Mouse (Mus musculus): ENCODE measurements at regions not wholly inside any gene's neighbourhood (a gene's known extent, or its start where the extent isn't known, plus 50 kb on each side); places are given as distances from the start of the nearest gene placed in this dataset.

DNA sequence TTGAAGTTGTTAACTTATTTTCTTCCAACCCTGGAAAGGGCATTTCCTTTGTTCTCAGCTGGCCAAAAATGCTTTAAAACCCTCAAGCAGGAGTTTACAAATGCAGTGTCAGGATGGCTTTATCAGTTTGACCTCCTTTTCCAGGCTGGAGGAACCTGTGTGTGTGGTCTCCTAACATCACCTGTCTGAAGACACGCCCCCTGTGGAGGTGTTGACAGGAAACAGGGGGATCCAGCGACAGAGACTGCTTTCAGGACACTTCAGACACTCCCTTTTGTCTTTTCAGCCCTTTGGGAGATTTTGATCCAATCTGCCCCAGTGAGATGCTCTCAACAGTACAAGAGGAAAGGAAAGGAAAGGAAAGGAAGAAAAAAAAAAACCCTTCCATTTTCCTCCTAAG is 202.5 kb upstream of the Jade1 start:
- TF ChIP-seq EP300 (IDR thresholded peaks at IDR 0.05; ENCODE audit: insufficient read depth, low read depth, low read length) (no peak), CTCF (IDR thresholded peaks at IDR 0.05) (no peak), POLR2A (IDR thresholded peaks at IDR 0.05; ENCODE audit: insufficient read depth, low read depth, low read length) (no peak)

Measured in heart, adult 2 months (tissue).